In the genomic region with DNA sequence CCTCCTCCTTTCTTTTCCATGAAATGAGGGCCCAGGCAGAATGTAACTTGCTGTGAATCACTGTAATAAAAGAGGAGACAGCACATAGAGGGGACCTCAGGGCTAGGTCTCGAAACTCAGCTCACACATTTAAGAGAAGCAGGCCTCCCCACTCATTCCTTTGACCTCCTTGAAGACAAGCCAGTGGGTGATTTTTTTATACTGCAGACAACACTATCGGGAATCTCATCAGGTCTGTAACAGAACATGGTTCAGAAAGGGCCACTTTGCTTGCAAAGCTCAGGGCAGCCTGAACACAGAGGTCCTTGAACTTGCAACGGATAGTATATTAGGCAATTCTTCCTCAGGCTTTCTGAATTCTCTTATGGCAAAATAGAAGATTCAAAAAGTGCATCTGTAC, we compare ENCODE assay signal across 25 mouse cellular contexts.
DNase-seq lines count a peak whose midpoint lies in the region; ATAC-seq and TF ChIP-seq lines count a peak whose summit lies in the region.
"Had no signal": no experiment of that assay in that cellular context is flagged by ENCODE, and none has a peak within 500 bp of the region (broad histone marks: within the 10 kb centered on the region; RNA-seq: fewer than 3 reads in every experiment).

No protein-coding gene starts in this region.

- H3K4me2 ChIP-seq in heart, embryonic 16.5 days (ENCODE audit: low read depth, low read length) = no peak overlapping the region
- H3K4me2 ChIP-seq in heart, embryonic 12.5 days = no peak overlapping the region
- H3K4me2 ChIP-seq in stomach, embryonic 14.5 days (replicated peaks; ENCODE audit: low read depth, low read length) = no peak overlapping the region
- H3K4me2 ChIP-seq in stomach, postnatal 0 days (replicated peaks; ENCODE audit: low read depth) = no peak overlapping the region
- no peak overlapping the region for H3K4me2 ChIP-seq in stomach, embryonic 16.5 days (ENCODE audit: low read depth, low read length)
- H3K4me2 ChIP-seq: embryonic facial prominence, embryonic 12.5 days; hindbrain, embryonic 14.5 days; lung, embryonic 15.5 days; midbrain, embryonic 12.5 days; neural tube, embryonic 13.5 days had no signal

- intact Hi-C loops in gastrocnemius, adult 2 months (cut with DNase I) = no loop called here

- H3K27ac ChIP-seq in gastrocnemius, adult 2 months = peak overlapping the region; percentile 20; the same call in 1 of the 2 replicates
- H3K27ac ChIP-seq in heart, embryonic 16.5 days (ENCODE audit: low read length) = 0 out of 2 replicates have a peak overlapping the region, but pooled peaks have one; percentile 15
- no peak overlapping the region for H3K27ac ChIP-seq in heart, embryonic 12.5 days (ENCODE audit: poor library complexity, severe bottlenecking)
- H3K27ac ChIP-seq in stomach, embryonic 14.5 days (ENCODE audit: low read length) = 0 out of 2 replicates have a peak overlapping the region, but pooled peaks have one; percentile 16
- no peak overlapping the region for H3K27ac ChIP-seq in stomach, postnatal 0 days (replicated peaks)
- H3K27ac ChIP-seq in stomach, embryonic 16.5 days (ENCODE audit: low read length) = peak overlapping the region; percentile 5
- H3K27ac ChIP-seq: embryonic facial prominence, embryonic 12.5 days; hindbrain, embryonic 14.5 days; kidney, postnatal 0 days; lung, embryonic 15.5 days; midbrain, embryonic 12.5 days; neural tube, embryonic 13.5 days had no signal

- 70% methylated on average over 3 of the region's 3 CpGs for WGBS in heart, embryonic 16.5 days
- WGBS in heart, embryonic 12.5 days = 70% methylated on average over 3 of the region's 3 CpGs
- 50% methylated on average over 3 of the region's 3 CpGs for WGBS in stomach, embryonic 14.5 days
- 46% methylated on average over 3 of the region's 3 CpGs for WGBS in stomach, postnatal 0 days
- WGBS in stomach, embryonic 16.5 days = 55% methylated on average over 3 of the region's 3 CpGs

- no peak for TF ChIP-seq EP300 in stomach, postnatal 0 days (optimal IDR thresholded peaks at IDR 0.05)

- no peak for ATAC-seq in heart, embryonic 16.5 days (replicated peaks; ENCODE audit: extremely low read depth, insufficient read depth, low FRiP score)
- ATAC-seq in heart, embryonic 12.5 days (ENCODE audit: insufficient number of reproducible peaks, low FRiP score) = no peak
- no peak for ATAC-seq in stomach, embryonic 14.5 days (ENCODE audit: insufficient number of reproducible peaks, insufficient read depth, low FRiP score, low read depth)
- no peak for ATAC-seq in stomach, postnatal 0 days (ENCODE audit: low FRiP score, low TSS enrichment)
- ATAC-seq in stomach, embryonic 16.5 days (ENCODE audit: insufficient read depth, low FRiP score) = no peak
- ATAC-seq: CD4-positive, CD25-positive, alpha-beta regulatory T cell, adult 4 months had no signal

- H3K4me1 ChIP-seq in heart, embryonic 16.5 days (ENCODE audit: control insufficient read depth, insufficient read depth, low read length) = peaks cover 51% of the 10 kb centered on the region
- peaks cover 61% of the 10 kb centered on the region for H3K4me1 ChIP-seq in heart, embryonic 12.5 days (replicated peaks)
- H3K4me1 ChIP-seq in stomach, embryonic 14.5 days (ENCODE audit: control insufficient read depth, insufficient read depth, low read length) = peaks cover 41% of the 10 kb centered on the region
- no peaks in the 10 kb centered on the region for H3K4me1 ChIP-seq in stomach, postnatal 0 days (replicated peaks; ENCODE audit: control insufficient read depth, insufficient read depth)
- H3K4me1 ChIP-seq in stomach, embryonic 16.5 days (ENCODE audit: control insufficient read depth, insufficient read depth, low read length) = peaks cover 44% of the 10 kb centered on the region
- H3K4me1 ChIP-seq: megakaryocyte, embryonic 14.5 days had no signal

- no peaks in the 10 kb centered on the region for H3K36me3 ChIP-seq in heart, embryonic 16.5 days (ENCODE audit: control insufficient read depth, insufficient read depth)
- H3K36me3 ChIP-seq in heart, embryonic 12.5 days = no peaks in the 10 kb centered on the region
- H3K36me3 ChIP-seq in stomach, embryonic 14.5 days (ENCODE audit: control insufficient read depth, insufficient read depth, low read length) = no peaks in the 10 kb centered on the region
- no peaks in the 10 kb centered on the region for H3K36me3 ChIP-seq in stomach, postnatal 0 days (ENCODE audit: control insufficient read depth, insufficient read depth, low read length)
- no peaks in the 10 kb centered on the region for H3K36me3 ChIP-seq in stomach, embryonic 16.5 days (ENCODE audit: control insufficient read depth, insufficient read depth, low read length)
- H3K36me3 ChIP-seq: embryonic facial prominence, embryonic 12.5 days; lung, embryonic 15.5 days; midbrain, embryonic 12.5 days; neural tube, embryonic 13.5 days had no signal

- H3K4me3 ChIP-seq in gastrocnemius, adult 2 months = no peak overlapping the region
- H3K4me3 ChIP-seq in heart, embryonic 16.5 days (ENCODE audit: low read length) = no peak overlapping the region
- H3K4me3 ChIP-seq in heart, embryonic 12.5 days = no peak overlapping the region
- no peak overlapping the region for H3K4me3 ChIP-seq in stomach, embryonic 14.5 days (ENCODE audit: low read depth, low read length)
- H3K4me3 ChIP-seq in stomach, postnatal 0 days (ENCODE audit: low read depth, low read length) = no peak overlapping the region
- H3K4me3 ChIP-seq in stomach, embryonic 16.5 days (replicated peaks; ENCODE audit: low read length) = no peak overlapping the region
- H3K4me3 ChIP-seq: embryonic facial prominence, embryonic 12.5 days; lung, embryonic 15.5 days; megakaryocyte, embryonic 14.5 days; midbrain, embryonic 12.5 days; neural tube, embryonic 13.5 days had no signal

- no peaks in the 10 kb centered on the region for H3K9me3 ChIP-seq in heart, embryonic 16.5 days (replicated peaks; ENCODE audit: control insufficient read depth, low read length)
- no peaks in the 10 kb centered on the region for H3K9me3 ChIP-seq in heart, embryonic 12.5 days (replicated peaks)
- H3K9me3 ChIP-seq in stomach, embryonic 14.5 days (ENCODE audit: control insufficient read depth, low read depth, low read length) = no peaks in the 10 kb centered on the region
- no peaks in the 10 kb centered on the region for H3K9me3 ChIP-seq in stomach, postnatal 0 days (ENCODE audit: control insufficient read depth, low read length)
- no peaks in the 10 kb centered on the region for H3K9me3 ChIP-seq in stomach, embryonic 16.5 days (replicated peaks; ENCODE audit: control insufficient read depth, low read length)
- H3K9me3 ChIP-seq: embryonic facial prominence, embryonic 12.5 days; lung, embryonic 15.5 days; megakaryocyte, embryonic 14.5 days; midbrain, embryonic 12.5 days; neural tube, embryonic 13.5 days had no signal

- no peaks in the 10 kb centered on the region for H3K27me3 ChIP-seq in heart, embryonic 16.5 days (ENCODE audit: control insufficient read depth, insufficient read depth, low read length)
- no peaks in the 10 kb centered on the region for H3K27me3 ChIP-seq in heart, embryonic 12.5 days (replicated peaks)
- no peaks in the 10 kb centered on the region for H3K27me3 ChIP-seq in stomach, embryonic 14.5 days (ENCODE audit: control insufficient read depth, insufficient read depth, low read length)
- no peaks in the 10 kb centered on the region for H3K27me3 ChIP-seq in stomach, postnatal 0 days (ENCODE audit: control insufficient read depth, insufficient read depth, low read length)
- no peaks in the 10 kb centered on the region for H3K27me3 ChIP-seq in stomach, embryonic 16.5 days (ENCODE audit: control insufficient read depth, insufficient read depth, low read length)
- H3K27me3 ChIP-seq: embryonic facial prominence, embryonic 12.5 days; lung, embryonic 15.5 days; megakaryocyte, embryonic 14.5 days had no signal

- no peak for DNase-seq in gastrocnemius, adult 2 months
- DNase-seq in gastrocnemius, postnatal 10 days = no peak
- no peak for DNase-seq in stomach, postnatal 0 days (ENCODE audit: low spot score)
- no peak for DNase-seq in retina, postnatal 1 day
- DNase-seq: adrenal gland, postnatal 14 days; cerebellum, adult 11 months; cerebellum, adult 9-10 months; cerebellum, postnatal 36 days; kidney, adult 18-20 months; kidney, postnatal 4 days; left cerebral cortex, postnatal 4 days; liver; lung, postnatal 4 days had no signal

- TF ChIP-seq CTCF in gastrocnemius, adult 2 months (IDR thresholded peaks at IDR 0.05) = no peak
- no peak for TF ChIP-seq CTCF in stomach, postnatal 0 days (IDR thresholded peaks at IDR 0.05; ENCODE audit: low read depth)

- 0 out of 2 replicates have a peak overlapping the region, but pooled peaks have one; percentile 9 for H3K9ac ChIP-seq in heart, embryonic 16.5 days (ENCODE audit: low read length)
- H3K9ac ChIP-seq in heart, embryonic 12.5 days = no peak overlapping the region
- H3K9ac ChIP-seq in stomach, embryonic 14.5 days (replicated peaks; ENCODE audit: low read depth, low read length) = no peak overlapping the region
- no peak overlapping the region for H3K9ac ChIP-seq in stomach, postnatal 0 days (ENCODE audit: low read length)
- no peak overlapping the region for H3K9ac ChIP-seq in stomach, embryonic 16.5 days (ENCODE audit: low read length)
- H3K9ac ChIP-seq: embryonic facial prominence, embryonic 12.5 days; hindbrain, embryonic 14.5 days; lung, embryonic 15.5 days; midbrain, embryonic 12.5 days; neural tube, embryonic 13.5 days had no signal

Comparison
In these comparisons a context has a peak if more than half of its experiments do, and no peak if none do; other contexts are left out.
1. H3K27ac ChIP-seq: peak in gastrocnemius, adult 2 months (single experiment), heart, embryonic 16.5 days (single experiment), stomach, embryonic 14.5 days (single experiment) and stomach, embryonic 16.5 days (single experiment); none in heart, embryonic 12.5 days (single experiment) and stomach, postnatal 0 days (single experiment).